14 mouse cellular contexts compared by ENCODE assay signal in genomic region chr12:111891800-111892199, GRCm38 (mm10).
"Had no signal": no experiment of that assay in that cellular context is flagged by ENCODE, and none has a peak within 500 bp of the region (broad histone marks: within the 10 kb centered on the region; RNA-seq: fewer than 3 reads in every experiment).

No protein-coding gene starts in this region.

- DNase-seq: kidney, adult 18-20 months; kidney, postnatal 14 days; layer of hippocampus, postnatal 36 days; left cerebral cortex, postnatal 4 days; lung, embryonic 14.5 days; lung, postnatal 10 days; lung, postnatal 4 days; right cerebral cortex, postnatal 25 days; thymus, postnatal 36 days had no signal

- H3K9ac ChIP-seq: intestine, embryonic 15.5 days; kidney, embryonic 15.5 days; liver, embryonic 15.5 days; lung, embryonic 14.5 days; midbrain, embryonic 15.5 days had no signal

- H3K9me3 ChIP-seq: intestine, embryonic 15.5 days; kidney, embryonic 15.5 days; liver, embryonic 15.5 days; midbrain, embryonic 10.5 days; midbrain, embryonic 15.5 days had no signal

- H3K27ac ChIP-seq: intestine, embryonic 15.5 days; kidney, embryonic 15.5 days; liver, embryonic 15.5 days; midbrain, embryonic 10.5 days; midbrain, embryonic 15.5 days had no signal

- H3K27me3 ChIP-seq: intestine, embryonic 15.5 days; kidney, embryonic 15.5 days; liver, embryonic 15.5 days; midbrain, embryonic 15.5 days had no signal

- H3K4me3 ChIP-seq: intestine, embryonic 15.5 days; kidney, embryonic 15.5 days; liver, embryonic 15.5 days; midbrain, embryonic 10.5 days; midbrain, embryonic 15.5 days had no signal

- H3K4me2 ChIP-seq: intestine, embryonic 15.5 days; kidney, embryonic 15.5 days; liver, embryonic 15.5 days; lung, embryonic 14.5 days; midbrain, embryonic 15.5 days had no signal

- ATAC-seq: intestine, embryonic 15.5 days; midbrain, embryonic 15.5 days had no signal

- H3K36me3 ChIP-seq: intestine, embryonic 15.5 days; kidney, embryonic 15.5 days; liver, embryonic 15.5 days; midbrain, embryonic 10.5 days; midbrain, embryonic 15.5 days had no signal
